Mouse (Mus musculus) T-helper 1 cell (primary cell): ENCODE measurements around the gene Klc4.

Source experiments
- in situ Hi-C: fragments of 300-600 bp; cut with MboI, MseI; formaldehyde crosslinking; loops from one replicate; pipeline ENCODE4 v1.15.1; 2025; ENCODE audit warnings: high pct_unique_total_duplicates

Gene Klc4

DNA sequence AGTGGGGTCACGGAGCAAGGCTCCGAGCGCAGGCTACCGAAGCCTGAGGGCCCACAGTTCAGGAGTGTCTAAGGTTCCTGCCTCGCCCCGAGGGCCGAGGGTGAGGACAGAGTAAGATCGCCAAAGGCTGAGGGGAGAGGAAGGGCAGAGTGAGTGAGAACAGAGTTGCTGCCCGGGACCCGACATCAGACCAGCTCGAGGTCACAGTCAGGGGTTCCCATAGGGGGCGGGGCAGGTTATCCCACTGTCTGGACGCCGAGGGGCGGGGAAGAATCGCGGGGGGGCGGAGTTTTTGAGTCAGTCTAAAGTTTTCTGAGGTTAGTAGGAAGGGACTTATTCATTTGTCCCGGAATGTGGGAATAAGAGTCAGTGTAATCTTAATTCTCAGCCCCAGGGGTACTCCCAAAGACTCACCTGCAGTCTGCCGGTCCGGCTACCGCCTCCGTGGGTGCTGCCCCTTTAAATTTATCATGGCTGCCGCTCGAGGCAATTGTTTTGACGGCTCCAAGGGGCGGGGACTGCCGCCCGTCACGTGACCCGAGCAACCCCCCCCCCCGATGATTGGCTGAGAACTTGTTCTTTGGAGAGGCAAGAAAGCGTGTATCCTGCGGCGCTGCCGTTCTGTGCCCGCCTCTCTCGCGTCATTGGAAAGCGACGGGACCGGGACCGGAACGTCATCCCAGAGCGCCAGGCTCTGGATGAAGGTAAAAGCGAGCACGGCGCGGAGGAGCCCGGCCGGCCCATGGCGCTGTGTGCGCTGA is at the start of gene Klc4, which contains the start of gene Mrpl2:
Gene Klc4 (minus strand): TSS at position 462 of the 761 bp plus-strand sequence.
Gene Mrpl2 (plus strand): TSS at position 669 of the 761 bp plus-strand sequence.
- in situ Hi-C loops: loop anchor here (5.0 kb wide), 1 partner anchor 93 kb away; no protein-coding TSS in a partner anchor

DNA sequence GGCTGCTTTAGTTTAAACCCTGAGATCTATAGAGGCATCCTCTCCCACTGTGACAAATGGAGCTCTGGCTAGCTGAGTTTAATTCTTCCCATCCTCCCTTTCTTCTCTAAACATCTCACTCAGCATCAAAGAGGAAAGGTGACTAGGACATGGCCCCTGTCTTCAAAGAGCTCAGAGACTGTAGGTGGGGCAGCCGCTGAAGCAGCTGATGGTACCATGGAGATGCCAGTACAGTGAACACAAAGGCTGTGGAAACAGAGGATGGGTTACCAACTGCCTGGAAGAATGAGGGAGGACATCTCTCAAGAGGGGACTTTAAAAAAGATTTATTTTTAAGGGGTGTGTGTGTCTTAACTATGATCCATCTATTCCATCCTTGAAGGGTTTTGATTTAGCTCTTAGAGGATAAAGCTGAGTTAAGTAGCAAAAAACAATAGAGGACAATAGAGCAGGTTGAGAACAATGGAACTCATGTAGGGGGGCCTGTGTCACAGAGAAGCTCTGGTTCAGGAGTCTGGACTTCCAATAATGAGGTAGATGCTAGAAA is 48.8 kb upstream of the Klc4 start:
- in situ Hi-C loops: no loop called here

DNA sequence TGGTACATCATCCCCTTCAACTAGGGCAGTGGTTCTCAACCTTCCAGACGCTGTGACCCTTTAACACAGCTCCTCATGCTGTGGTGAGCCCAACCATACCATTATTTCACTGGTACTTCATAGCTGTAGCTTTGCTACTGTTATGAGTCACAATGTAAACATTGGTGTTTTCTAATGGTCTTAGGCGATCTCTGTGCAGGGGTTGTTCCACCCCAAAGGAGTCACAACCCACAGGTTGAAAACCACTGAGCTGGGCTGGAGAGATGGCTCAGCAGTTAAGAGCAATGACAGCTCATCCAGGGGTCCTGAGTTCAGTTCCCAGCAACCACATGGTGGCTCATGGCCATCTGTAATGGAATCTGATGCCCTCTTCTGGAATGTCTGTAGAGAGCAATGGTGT is 45.6 kb upstream of the Klc4 start:
- in situ Hi-C loops: no loop called here

DNA sequence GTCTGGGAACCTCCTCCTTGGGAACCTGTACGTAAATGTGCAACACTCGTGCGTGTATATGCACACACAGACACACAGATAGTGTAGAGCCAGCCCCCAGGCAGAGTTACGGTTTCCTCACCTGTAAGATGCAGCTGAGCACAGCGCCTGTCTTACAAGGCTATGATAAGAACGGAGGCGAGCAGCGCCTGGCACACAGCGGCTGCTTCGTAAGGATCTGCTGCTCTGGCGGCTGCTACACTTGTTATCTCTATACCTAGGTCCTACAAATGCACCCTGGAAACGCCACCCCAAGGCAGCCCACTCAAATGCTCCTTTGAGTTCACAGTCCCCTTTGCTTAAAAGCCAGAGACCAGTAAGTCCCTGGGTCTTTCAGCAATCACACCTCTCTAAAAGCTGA is 44.8 kb upstream of the Klc4 start:
- in situ Hi-C loops: no loop called here

DNA sequence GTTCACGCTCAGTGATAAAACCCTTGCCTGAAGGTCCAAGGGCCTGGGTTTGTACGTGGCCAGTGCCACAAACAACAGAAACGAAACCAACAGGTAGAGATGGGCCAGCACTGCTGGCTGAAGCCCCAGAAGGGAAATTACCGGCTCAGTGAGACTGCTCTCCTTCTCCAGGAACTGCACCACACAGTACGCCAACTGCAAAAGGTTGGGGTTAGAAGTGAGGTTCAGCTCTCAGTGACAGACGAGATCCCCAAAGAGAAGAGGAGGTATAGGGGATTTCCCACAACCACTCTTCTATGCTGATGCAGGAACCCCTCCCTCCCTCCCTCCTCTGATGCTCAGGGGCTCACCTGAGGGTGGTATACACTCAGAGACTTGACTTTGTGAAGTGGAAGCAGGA is 40.1 kb upstream of the Klc4 start:
- in situ Hi-C loops: no loop called here

DNA sequence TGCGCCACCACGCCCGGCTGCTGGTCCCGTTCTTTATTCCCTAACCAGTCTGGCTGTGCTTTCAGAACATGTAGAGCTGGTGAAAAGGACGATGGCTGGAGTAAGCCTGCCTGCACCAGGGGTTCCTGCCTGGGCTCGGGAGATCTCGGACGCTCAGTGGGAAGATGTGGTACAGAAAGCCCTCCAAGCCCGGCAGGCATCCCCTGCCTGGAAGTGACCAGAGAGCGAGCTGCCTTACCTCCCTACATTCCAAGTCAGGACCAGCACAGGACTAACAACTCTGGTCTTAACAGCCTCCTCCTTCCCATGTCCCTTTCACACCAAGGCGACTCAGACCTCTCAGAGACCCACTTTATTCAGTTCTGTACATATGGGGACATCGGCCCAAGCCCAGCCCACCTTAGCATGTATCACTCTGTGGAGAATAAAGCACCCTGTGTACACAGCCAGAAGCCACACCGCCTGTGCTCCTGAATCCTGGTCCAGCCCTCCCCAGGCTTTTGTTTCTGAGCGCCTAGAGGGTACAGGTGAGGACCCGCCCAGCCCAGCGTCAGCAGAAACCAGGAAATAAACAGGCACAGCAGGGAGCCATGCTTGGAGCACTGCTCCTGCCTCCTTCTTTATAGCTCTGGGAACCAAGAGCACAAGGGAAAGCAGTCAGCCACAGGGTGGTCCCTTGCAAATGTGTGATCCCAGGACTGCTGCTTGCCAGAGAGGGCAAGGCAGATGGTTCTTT is 37.0 kb upstream of the Klc4 start:
- in situ Hi-C loops: no loop called here

DNA sequence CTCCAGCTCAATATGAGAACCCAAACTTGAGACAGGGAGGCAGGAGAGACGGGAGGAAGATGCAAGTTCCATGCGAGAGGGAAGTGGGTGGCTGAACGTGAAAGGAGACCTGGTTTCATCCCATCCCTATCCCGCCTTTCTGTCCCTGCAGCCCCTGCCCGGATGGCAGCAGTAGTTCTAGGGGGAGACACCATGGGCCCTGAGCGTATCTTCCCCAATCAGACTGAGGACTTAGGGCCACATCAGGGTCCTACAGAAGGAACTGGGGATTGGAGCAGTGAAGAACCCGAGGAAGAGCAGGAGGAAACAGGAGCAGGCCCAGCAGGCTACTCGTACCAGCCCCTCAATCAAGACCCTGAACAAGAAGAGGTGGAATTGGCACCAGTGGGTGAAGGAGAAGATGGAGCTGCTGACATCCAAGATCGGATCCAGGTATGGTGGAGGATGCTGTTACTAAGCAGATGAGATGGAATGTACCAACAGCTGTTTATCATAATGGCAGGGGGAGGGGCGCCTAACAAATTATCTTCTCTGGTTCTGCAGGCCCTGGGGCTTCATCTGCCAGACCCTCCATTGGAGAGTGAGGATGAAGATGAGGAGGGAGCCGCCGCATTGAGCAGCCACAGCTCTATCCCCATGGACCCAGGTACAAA is 35.8 kb upstream of the Klc4 start:
- in situ Hi-C loops: no loop called here

DNA sequence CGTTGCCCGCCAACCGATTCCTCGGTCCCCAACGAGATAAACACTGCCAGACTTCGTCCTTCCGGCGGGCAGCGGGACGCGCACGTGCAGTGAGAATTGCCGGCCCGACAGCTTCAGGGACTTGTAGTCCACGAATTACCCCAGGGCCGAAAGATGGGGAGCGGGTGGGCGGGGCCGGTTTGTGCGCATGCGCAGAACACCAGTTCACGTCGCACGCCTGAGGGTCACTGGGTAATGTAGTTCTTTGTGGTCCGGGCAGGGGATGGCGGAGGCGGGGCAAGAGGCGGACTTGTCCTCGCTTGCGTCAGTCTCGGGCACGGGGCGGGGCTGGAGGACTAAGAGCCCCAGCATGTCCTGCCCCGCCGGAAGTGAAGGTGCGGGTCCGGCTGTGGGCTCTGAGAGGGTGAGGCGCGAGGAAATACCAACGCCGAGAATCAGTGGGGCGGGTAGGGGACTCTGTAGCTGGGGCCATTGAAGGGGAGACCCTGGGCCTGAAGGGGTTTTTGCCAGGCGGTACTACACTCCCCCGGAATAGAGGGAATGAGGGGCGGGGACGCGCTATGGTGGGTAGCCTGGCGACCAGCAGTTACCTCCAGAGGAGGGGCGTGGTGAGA is 35.0 kb upstream of the Klc4 start, which contains the start of gene Klhdc3:
Gene Klhdc3 (minus strand): TSS at position 155 of the 614 bp plus-strand sequence.
- in situ Hi-C loops: no loop called here

DNA sequence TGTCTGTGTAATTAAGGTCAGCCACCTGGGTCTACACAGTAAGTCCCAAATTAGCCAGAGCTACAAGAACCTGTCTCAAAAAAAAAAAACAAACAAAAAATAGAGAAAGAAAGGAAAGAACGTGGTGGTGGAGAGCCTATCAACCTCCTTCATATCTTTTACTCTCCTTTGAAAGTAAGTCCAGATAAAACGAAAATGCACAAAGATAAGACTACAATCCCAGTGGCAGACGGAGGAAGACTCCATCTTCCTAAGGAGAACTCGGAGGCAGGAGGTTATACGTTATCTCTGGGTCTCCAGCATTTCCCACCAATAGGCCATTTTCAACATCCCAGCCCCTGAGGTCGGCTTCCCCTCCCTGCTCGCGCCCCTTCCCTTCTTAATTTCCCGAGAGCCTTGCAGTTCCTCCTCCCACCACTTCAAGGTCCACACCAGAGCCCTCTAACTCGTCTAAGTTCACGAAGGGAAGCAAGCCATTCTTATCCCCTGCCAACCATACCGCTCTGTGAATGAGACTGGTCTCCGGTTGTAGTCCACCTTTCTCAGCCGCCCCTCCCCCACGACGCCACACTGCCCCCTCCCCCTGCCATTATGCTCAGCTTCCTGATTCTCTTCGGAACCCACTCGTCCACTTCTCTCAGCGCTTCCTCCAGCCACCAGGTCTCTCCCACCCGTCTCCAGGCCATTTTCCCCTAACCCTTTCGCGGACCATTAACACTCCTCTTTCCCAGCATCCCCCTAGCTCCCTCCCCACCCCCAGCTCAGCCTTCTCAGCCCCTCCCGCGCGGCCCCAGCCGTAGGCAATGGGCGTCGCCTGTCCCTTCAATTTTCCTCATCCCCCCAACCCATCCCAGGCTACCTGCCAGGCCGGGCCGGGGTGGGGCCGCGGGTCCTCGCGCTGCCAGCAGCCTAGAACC is 34.3 kb upstream of the Klc4 start:
- in situ Hi-C loops: no loop called here

DNA sequence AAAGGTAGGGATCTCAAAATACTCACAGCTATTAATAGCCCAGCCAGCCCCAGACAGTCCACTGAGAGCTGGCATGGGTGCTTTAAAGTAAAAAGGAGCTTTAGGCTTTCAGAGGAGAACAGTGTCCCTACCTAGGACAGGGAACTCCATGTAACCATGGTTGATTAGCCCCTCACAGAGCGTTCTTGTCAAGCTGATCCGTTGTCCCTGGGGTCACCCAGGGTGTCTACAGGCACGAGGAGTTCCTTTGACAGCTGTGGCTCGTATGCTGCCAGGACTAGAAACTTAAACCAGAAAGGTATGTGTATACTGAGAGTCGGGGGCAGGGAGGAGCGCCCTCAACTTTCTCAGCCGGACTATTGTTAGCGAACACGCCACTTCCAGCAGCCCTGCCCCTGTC is 33.1 kb upstream of the Klc4 start:
- in situ Hi-C loops: no loop called here

DNA sequence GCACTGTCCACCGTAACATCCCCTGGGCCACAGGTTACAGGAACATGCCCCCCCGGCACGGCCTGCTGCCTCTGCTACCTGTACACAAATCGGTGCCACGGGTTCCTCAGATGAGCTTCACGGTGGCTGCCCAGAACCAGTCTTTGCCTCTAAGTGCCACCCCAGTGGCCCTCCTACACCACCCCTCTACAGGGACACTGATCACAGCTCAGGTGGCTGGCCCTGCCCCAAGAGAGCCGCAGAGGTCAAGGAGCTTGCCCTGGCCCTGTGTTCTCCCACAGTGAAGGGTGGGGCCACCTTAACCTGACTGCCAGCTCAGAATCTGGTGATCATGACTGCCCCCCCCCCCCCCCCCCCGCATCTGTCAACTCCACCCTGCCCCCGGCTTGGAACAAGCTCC is 32.6 kb upstream of the Klc4 start, which contains the start of gene Mea1:
Gene Mea1 (plus strand): TSS at position 378 of the 400 bp plus-strand sequence.
- in situ Hi-C loops: no loop called here

DNA sequence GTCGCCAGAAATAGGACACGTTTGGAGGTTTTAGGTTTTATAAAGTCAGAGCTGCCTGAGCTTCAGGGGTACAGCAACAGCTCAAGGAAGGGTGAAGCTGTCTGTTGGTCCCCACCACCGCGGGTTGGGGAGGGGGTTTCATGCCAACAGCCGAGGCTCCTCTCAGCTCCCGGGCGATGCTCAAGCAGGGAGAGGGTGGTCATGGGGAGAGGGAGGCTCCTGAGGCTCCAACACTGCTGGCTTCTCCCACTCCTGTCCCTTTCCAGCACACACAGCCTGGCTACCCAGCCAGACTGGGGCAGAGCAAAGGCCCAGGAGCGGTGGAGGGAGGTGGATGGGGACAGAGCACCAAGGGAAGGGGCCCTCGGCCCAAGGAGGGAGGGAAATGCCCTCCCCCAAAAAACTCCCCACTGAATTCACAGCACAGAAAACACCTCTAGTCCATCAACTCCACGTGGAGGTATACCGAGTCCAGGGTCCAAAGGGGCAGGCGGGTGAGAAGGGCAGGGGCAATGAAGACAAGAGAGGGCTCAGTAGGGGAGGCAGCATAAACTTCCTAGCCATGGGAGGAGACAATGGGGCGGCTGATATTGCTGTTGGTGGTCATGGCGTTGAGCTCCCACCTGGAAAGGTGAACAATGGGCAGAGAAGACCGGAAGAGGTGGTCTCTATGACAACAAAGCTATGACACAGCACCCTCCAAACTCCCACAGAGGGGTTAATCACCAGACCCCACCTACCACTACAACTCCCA is 28.9 kb upstream of the Klc4 start:
- in situ Hi-C loops: no loop called here

DNA sequence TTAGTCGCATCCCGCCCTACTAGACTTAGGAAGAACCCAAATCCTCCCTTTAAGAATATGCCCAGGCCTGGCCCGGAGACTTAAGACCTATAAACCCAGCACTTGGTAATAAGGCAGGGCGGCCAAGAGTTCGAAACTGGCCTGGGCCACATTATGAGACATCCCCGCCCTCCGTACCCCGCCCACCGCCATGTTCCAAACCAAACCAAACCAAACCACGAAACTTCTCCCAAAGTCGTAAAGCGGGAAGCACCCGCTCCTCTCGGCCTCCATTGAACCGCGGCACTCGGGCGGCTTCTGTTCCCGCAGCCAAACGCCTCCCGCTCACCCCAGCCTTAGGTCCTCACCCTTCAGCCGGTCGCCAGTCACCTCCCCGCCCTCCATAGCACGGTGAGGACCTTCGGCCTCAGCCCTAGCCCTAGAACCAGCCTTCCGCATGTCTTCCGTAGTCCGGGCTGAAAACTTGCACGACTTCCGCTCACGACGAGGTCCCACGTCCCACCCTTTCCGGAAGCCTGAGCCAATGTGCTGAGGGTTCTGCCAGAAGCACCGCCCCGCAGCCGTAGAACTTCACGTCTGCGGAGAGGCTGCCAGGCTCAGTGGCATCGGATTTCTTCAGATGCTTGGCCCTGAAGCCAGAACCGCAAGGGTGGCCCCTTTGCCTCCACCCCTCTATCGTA is 28.2 kb upstream of the Klc4 start, which contains the start of gene Rrp36:
Gene Rrp36 (minus strand): TSS at position 503 of the 680 bp plus-strand sequence.
- in situ Hi-C loops: no loop called here

DNA sequence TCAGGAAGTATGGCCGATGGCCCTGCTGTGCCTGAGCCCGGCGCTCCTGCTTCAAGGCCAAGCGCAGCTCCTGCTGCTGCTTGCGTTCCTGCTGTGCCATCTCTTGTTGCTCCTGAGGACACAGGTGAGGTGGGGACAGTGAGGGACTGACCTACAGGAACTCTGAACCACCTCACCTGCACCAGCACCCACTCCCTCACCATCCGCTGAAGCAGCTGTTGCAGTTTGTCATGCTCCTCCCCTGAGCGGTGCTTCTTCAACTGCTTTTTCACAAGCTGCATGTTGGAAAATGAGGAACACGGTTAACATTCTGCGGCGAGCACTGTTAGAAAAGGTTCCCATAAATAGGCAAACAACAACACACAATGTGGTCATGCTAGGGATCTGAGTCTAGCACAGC is 24.1 kb upstream of the Klc4 start:
- in situ Hi-C loops: no loop called here

DNA sequence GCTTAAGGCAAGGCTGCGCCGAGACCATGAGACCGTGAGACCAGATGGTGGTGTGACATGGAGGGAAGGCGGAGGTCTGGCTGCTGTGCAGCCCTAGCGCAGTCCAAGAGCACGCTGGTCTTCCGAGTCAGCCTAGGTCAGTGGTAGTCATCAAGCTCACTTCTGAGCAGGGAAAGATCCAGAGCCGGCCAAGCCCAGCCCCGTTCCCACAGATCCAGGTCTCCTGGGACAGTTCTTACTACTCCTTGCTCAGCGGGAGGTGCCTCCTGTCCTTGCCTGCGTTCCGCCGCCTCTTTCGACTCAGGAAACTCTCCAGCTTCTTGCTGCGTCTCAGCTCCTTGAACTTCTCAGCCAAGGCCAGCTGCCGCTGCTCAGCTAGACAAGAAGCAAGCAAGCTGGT is 21.9 kb upstream of the Klc4 start:
- in situ Hi-C loops: no loop called here

DNA sequence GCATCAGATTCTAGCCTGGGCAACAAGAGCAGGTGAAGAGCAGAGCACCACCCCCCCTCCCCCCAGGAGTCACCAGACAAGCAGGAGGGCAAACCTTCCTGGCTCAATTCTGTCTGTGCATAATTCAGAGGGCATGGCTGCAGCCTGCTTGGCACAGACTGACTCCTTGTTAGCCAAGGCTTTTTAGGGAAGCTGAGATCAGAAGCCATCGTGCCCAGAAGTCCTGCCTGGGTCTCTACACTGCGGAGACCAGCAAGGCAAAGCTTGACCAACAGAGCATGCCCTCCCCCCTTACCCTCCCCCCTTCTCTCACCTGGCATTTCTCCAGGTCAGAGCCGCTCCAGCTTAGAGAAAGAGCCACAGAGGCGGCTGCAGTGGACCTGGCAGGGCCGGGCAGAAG is 16.9 kb upstream of the Klc4 start:
- in situ Hi-C loops: no loop called here

DNA sequence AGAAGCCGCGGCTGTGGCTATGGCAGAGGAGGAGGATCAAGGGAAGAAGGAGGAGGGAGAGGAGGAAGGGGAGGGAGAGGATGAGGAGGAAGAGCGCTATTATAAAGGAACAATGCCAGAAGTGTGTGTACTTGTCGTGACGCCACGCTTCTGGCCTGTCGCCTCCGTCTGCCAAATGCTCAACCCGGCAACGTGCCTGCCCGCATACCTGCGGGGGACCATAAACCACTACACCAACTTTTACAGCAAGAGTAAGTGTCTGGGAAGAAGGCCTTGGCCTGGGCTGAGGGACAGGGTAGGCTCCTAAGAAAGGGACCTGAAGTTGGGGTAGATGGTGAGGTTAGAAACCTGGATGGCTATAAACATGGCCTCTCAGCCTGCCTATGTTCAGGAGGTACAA is 16.2 kb upstream of the Klc4 start:
- in situ Hi-C loops: no loop called here

DNA sequence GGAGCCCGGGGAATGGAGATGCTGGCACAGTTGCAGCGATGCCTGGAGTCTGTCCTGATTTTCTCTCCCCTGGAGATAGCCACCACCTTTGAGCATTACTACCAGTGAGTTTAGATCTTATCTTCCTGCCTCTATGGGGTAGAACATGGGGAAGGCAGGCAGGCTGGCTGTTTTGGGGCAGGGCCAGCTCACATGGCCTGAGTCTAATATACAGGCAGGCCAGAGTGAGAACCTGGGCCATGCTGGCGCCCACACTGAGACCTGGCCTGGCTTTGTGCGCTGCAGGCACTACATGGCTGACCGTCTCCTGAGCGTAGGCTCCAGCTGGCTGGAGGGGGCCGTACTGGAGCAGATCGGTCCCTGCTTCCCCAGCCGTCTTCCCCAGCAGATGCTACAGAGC is 15.5 kb upstream of the Klc4 start:
- in situ Hi-C loops: no loop called here

DNA sequence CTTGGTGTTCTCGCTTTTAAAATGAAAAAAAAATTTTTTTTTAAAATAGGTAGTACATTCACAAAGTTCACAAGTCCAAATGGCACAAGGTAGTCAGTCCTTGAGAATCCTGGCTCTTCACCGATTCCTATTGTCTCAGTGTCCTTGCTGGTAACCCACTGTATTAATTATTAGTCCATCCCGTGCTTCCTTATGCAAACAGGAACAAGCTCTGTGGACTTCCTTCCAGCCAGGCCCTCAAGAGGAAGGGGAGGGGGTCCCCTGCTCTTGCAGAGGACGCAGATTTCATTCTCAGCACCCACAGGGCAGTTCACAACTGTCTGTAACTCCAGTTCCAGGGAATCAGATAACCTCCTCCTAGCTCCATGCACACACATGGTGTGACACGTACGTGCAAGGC is 10.2 kb upstream of the Klc4 start:
- in situ Hi-C loops: no loop called here
